Mouse (Mus musculus) spleen, adult 2 months (tissue): ENCODE data around the gene Grm4. TPM values are rescaled to one million over a fixed set of nuclear protein-coding genes. Genes with fewer than 3 reads are reported as not detected.
A peak's percentile ranks its signal among the peaks of the same experiment; 100 is the strongest.

Experiments used
- DNase-seq, 2 experiments: peaks; one replicate each; pipeline versions ENCODE4 v3.0.0 to v3.0.0-alpha.2; 2012 to 2021; ENCODE audit warnings: low spot score in 2 of 2, low read depth in 1 of 2
- H3K27ac ChIP-seq: fragments of 200-500 bp; 2 replicates; pipeline ENCODE4 v1.5.1; 2012; ENCODE audit warnings: low read length, inconsistent platforms; ENCODE audit not compliant: insufficient read depth
- H3K27me3 ChIP-seq: fragments of 200-500 bp; 2 replicates; pipeline ENCODE4 v1.6.1; 2012; ENCODE audit warnings: mild to moderate bottlenecking, moderate library complexity, low read length, inconsistent platforms; ENCODE audit not compliant: control insufficient read depth, insufficient read depth
- H3K36me3 ChIP-seq: fragments of 200-500 bp; 2 replicates; pipeline ENCODE4 v1.6.1; 2012; ENCODE audit warnings: mild to moderate bottlenecking, low read length, inconsistent platforms; ENCODE audit not compliant: control insufficient read depth, insufficient read depth
- H3K4me1 ChIP-seq: fragments of 200-500 bp; 2 replicates; pipeline ENCODE4 v1.6.1; 2011; ENCODE audit warnings: inconsistent platforms; ENCODE audit not compliant: control insufficient read depth, insufficient read depth, insufficient read length
- H3K4me3 ChIP-seq: fragments of 200-500 bp; 2 replicates; pipeline ENCODE4 v1.5.1; 2011; ENCODE audit warnings: mild to moderate bottlenecking, inconsistent platforms; ENCODE audit not compliant: insufficient read depth, insufficient read length; ENCODE audit errors: extremely low read depth
- CTCF ChIP-seq: fragments of 200-500 bp; IDR thresholded peaks from 2 replicates; pipeline ENCODE4 v1.5.1; 2011; ENCODE audit warnings: mild to moderate bottlenecking, inconsistent platforms; ENCODE audit not compliant: insufficient read depth, insufficient read length, insufficient replicate concordance; ENCODE audit errors: extremely low read depth
- POLR2A ChIP-seq: fragments of 200-500 bp; IDR thresholded peaks from 2 replicates; pipeline ENCODE4 v1.6.1; 2011; ENCODE audit warnings: low read depth, low read length, inconsistent platforms
- WGBS: fragments of 180-500 bp; shearing (Covaris S2); methylation state at CpG from one replicate; pipeline ENCODE4 v1.1.7; 2018; 5-methylcytosine and 5-hydroxymethylcytosine counted together
- polyA plus RNA-seq: library from polyadenylated mRNA; depleted of rRNA; stranded (reverse); fragments of >200 nt; gene quantifications from 2 replicates; pipeline ENCODE4 v1.2.3, GENCODE M21; 2012

Grm4 gene
- polyA plus RNA-seq, 1 experiment = 0.11 TPM

DNA sequence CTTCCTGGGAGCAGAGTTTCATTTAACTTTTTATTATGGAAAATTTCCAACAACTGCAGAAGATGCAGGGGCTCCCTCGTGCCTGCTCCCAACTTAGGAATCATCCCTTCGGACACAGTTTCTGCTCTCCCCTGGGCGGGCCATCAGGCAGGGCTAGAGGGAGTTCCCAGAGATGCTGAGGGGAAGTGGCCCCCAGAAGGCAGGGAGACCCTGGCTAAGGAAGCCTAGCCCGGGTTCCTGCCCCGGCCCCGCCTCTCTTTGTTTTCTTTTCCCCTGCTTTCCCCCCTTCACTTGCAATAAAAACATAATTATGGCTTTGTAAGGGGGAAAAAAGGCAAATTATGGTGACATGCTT, 98.9 kb downstream of the Grm4 start:
- Histone ChIP-seq H3K4me3 (no peak overlapping the region), H3K4me1 (no peaks in the 10 kb centered on the region), H3K27me3 (no peaks in the 10 kb centered on the region), H3K27ac (no peak overlapping the region), H3K36me3 (no peaks in the 10 kb centered on the region)
- TF ChIP-seq POLR2A (no peak), CTCF (no peak)
- WGBS = 68% methylated on average over 6 of the region's 6 CpGs
- DNase-seq = no peak

DNA sequence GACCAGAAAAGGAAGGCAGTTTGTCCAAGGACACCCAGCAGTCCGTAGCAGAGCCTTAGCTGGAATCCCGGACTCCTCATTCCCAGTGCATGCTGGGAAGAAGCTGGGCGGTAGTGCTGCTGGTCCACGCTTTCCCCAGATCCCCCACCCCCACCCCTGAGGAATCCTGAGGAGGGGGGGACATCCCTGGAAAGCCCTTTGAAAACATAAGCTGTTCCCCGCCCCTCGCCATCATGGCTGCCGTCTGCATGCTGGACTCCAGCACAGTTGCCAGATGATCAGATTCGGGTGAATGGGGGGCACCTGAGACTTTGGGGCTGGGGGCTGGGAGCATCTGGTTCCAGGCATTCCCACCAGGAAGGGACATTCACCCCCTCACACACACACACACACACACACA, 99.4 kb downstream of the Grm4 start:
- TF ChIP-seq CTCF (no peak), POLR2A (no peak)
- 87% methylated on average over 8 of the region's 8 CpGs for WGBS
- DNase-seq = no peak
- no peak overlapping the region for H3K27ac ChIP-seq
- no peaks in the 10 kb centered on the region for H3K27me3 ChIP-seq
- H3K4me1 ChIP-seq = no peaks in the 10 kb centered on the region
- no peaks in the 10 kb centered on the region for H3K36me3 ChIP-seq
- H3K4me3 ChIP-seq = no peak overlapping the region

DNA sequence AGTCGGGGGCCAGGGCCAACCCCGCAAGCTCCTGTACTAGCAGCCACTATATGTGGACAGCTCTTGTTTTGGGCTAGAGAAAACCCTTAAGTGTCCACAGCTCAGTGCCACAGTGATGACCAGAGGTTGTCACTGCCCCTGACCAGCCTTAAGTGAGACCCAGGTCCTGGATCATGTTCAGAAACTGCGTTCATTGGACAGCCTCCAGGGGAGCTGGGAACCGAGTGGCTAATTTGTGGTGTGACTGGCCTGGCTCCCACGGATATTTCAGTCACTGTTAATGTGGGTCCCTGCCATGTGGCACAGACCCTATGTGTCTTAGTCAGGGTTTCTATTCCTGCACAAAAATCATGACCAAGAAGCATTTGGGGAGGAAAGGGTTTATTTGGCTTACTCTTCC, 112.2 kb downstream of the Grm4 start:
- Histone ChIP-seq H3K36me3 (no peaks in the 10 kb centered on the region), H3K27me3 (no peaks in the 10 kb centered on the region), H3K4me1 (peaks cover 8% of the 10 kb centered on the region), H3K27ac (no peak overlapping the region), H3K4me3 (no peak overlapping the region)
- TF ChIP-seq POLR2A = no peak
- TF ChIP-seq CTCF = no peak
- no peak for DNase-seq
- 91% methylated on average over 5 of the region's 5 CpGs for WGBS

DNA sequence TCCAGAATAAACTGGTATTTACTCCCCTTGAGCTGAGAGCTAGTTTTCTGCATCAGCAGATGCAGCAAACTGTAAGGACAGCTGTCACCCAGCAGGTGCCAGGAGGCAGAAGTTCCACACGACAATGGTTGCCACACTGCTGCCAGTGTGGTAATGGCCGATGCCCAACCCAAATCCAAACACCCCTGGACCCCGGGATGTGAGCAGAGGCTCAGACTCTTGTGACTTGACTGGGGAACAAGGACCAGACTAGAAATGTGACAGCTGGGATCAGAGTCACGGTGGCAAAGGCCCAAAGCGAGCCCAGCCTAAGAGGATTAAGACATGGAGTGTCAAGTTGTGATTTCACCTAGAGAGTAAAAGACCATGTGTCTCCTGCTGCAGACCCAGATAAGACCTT, 112.7 kb downstream of the Grm4 start:
- H3K4me3 ChIP-seq = no peak overlapping the region
- H3K27me3 ChIP-seq = no peaks in the 10 kb centered on the region
- 84% methylated on average over 5 of the region's 5 CpGs for WGBS
- no peak overlapping the region for H3K27ac ChIP-seq
- H3K36me3 ChIP-seq = no peaks in the 10 kb centered on the region
- no peak for DNase-seq
- H3K4me1 ChIP-seq = peaks cover 8% of the 10 kb centered on the region
- TF ChIP-seq POLR2A (no peak), CTCF (no peak)

DNA sequence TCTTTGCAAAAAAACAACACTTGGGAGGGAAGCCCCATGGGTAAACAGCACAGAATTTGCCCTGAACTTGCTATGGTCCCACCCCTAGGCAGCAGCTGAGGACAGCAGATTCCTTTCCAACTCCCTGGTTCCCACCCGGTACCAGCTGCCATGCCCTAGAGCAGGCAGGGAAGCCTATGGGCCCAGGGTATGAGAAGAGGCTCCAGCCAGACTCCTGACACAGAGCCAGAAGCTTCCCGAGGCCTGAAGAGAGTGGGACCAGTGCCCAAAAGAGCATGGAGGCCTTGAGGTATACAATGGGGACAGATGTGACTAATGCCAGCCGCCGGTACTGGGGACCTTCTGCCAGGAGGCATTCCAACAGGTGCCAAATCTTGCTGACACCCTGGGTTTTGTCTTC, 114.2 kb downstream of the Grm4 start:
- no peak for DNase-seq
- Histone ChIP-seq H3K27me3 (no peaks in the 10 kb centered on the region), H3K4me3 (no peak overlapping the region), H3K27ac (no peak overlapping the region), H3K36me3 (no peaks in the 10 kb centered on the region), H3K4me1 (peaks cover 8% of the 10 kb centered on the region)
- TF ChIP-seq POLR2A = no peak
- TF ChIP-seq CTCF = no peak
- 83% methylated on average over 4 of the region's 4 CpGs for WGBS

DNA sequence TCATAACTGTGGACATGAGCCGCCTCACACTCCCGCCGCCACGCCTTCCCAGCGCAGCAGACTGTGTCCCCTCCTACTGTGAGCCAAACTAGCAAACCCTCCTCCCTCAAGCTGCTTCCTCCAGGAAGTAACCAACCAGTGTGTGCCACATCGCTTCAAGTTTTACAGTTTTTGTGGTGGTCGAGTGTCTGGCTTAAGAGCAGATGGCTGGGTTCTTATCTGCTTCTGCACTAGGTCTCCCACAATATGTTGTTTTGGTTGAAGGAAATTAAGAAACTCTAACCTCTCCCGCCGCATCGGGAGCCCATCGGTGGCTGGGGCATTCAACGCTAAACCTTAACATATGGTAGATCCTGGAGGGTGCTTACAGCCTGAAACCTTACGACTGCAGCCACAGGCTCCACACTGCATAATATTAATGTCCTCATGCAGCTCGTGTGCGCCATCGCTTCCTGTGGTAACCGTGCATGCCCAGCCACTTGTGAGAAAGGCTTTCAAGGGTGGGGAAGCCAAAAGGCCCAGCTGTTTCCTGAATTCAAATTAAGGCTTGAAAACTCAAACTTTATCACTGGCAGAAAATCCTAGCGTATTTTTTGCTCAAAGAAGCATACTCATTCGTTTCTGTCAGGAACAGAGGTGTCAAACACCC, 115.7 kb downstream of the Grm4 start:
- H3K27ac ChIP-seq = peak overlapping the region; percentile 45; the same call in 1 of the 2 replicates
- WGBS = 24% methylated on average over 19 of the region's 19 CpGs
- H3K4me1 ChIP-seq = peaks cover 8% of the 10 kb centered on the region
- no peak overlapping the region for H3K4me3 ChIP-seq
- TF ChIP-seq CTCF (no peak), POLR2A (no peak)
- peak; percentile 9 to 19 for DNase-seq
- H3K27me3 ChIP-seq = no peaks in the 10 kb centered on the region
- no peaks in the 10 kb centered on the region for H3K36me3 ChIP-seq

DNA sequence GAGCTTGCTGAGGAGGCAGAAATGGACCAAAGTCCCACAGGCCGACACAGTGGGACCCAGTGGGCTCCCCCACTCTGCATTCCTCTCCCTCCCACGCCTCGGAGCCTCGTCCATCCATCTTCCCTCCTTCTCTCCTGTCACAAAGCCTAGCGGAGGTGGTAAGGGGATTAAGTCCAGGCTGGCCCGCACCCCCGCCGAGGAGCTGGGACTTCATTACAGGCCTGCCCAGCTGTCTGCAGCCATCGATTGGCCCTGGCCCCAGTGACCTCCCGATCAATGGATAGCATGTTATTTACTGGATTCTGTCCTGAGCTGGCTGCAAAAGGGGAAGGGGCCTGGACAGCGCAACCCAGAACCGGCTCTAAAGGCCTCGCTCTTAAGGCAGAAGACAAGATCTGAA, 120.0 kb downstream of the Grm4 start:
- Histone ChIP-seq H3K4me3 (no peak overlapping the region), H3K36me3 (no peaks in the 10 kb centered on the region), H3K27me3 (no peaks in the 10 kb centered on the region), H3K4me1 (peaks cover 8% of the 10 kb centered on the region), H3K27ac (no peak overlapping the region)
- TF ChIP-seq POLR2A = no peak
- no peak for TF ChIP-seq CTCF
- DNase-seq = no peak
- WGBS = 84% methylated on average over 13 of the region's 13 CpGs
